Mouse (Mus musculus): Measurements from ENCODE around the gene Rnf135.
"Not testable (repeated sequence)": the region's sequence is repeated elsewhere in the genome, so short reads cannot be mapped to it uniquely, and the experiment has no call there.

Gene Rnf135

DNA sequence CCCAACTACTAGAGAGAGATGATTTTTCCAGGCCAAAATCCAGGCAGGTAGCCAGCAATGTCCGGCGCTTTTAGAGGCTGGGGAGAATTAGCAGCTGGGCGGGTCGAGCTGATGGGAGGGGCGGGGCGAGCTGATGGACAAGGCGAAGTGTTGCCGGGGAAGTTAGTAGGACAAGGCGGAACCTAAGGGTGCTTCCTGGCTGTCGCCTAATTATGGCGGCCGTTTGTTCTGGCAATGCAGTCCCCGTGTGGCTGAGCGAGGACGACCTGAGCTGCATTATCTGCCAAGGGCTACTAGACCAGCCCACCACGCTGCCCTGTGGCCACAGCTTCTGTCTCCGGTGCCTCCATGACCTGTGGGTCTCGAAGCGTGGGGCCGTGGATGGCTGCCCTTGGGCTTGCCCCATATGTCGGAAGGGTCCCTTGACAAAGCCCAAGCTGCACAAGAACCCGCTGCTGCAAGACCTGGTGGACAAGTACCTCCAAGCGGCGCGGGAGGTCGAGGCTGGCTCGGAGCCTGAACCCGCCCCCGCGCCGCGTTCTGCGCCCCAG is at the start of gene Rnf135:
Gene Rnf135, plus strand, starts transcription at position 147 of the 551 bp plus-strand sequence.
- in situ Hi-C loops (cut with MboI, MseI), result no loop called here

DNA sequence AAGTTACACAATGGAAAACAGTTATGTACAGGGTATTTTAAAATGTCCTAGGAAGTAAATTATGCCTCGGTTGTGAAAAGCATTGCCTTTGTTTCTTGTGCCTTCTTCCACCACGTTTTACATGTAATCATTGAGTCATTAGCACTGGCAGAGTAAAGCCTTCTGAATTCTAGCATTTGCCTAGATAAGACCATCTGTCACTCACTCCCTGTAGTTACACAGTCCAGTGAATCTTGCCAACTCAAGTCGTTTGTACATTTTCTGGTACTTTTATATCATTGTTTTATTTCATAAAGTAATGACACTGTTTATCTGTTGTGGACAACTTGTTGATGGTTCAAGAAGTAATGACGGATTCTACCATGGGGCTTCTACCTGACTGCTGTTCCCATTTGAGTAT is 48.9 kb upstream of the Rnf135 start:
- in situ Hi-C loops (cut with MboI, MseI), result no loop called here

DNA sequence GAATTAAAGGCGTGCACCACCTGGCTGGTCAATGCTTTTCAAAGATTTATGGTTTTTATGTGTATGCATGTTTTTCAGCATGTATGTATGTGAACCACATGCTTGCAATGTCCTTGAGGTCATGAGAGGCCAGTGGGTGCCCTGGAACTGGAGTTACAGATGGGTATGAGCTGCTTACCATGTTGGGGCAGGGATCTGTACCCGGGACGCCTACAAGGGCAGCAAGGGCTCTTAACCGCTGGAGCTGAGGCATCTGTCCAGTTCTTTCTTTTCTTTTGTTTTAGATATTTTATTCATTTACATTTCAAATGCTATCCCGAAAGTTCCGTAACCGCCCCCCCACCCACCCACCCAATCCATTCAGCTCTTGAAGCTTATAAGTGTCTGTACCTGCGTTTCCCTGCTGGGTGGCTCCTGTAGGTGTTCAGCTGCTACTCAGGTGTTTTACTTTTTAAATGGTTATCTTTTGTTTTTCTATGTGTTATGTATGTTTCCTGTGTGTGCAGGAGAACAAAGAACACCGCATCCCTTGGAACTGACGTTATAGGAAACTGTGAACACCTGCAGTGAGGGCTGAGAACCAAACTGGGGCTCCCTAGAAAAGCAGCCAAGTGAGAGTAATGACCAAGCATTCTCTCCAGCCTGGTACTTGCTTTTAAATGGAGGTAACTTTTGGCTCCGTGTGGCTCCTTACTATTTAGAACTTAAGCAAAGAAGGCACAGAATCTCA is 47.5 kb upstream of the Rnf135 start:
- in situ Hi-C loops (cut with MboI, MseI), result no loop called here

DNA sequence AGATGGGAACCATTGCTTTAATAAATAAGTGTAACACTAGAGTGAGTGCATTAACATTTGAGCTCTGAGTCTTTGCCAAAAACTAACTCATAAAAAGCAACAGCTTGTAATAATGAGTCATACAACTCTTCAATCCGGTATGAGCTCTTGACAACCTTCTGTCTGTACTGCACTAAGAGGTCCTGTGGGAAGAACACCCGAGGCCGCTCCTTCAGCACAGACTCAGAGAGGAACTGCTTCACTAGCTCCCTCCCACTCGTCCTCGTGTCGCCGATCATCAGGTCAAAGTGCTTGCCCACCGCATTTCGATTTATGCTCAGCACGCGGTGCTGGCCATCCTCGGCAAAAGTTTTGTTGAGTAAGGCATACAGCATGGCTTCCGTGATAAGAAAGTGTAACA is 46.9 kb upstream of the Rnf135 start:
- in situ Hi-C loops (cut with MboI, MseI), result no loop called here

DNA sequence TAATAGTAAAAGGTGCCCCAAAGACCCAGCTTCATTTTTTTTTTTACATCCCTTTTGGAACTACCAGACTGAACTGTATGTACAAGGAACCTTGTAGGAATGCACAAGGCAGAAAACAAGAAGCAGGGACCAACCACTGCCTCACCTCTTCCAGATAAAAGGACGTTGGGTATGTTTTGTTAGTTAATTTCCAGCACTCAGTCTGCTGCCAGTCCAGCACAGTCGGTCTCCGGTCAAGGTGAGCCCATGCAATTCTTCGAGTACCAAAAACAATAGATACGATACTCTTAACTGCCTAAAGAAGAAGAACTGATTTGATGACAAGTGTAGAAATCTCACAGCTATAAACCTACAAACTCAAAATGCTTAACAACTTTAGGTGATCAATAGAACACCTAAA is 45.9 kb upstream of the Rnf135 start:
- in situ Hi-C loops (cut with MboI, MseI), result no loop called here

DNA sequence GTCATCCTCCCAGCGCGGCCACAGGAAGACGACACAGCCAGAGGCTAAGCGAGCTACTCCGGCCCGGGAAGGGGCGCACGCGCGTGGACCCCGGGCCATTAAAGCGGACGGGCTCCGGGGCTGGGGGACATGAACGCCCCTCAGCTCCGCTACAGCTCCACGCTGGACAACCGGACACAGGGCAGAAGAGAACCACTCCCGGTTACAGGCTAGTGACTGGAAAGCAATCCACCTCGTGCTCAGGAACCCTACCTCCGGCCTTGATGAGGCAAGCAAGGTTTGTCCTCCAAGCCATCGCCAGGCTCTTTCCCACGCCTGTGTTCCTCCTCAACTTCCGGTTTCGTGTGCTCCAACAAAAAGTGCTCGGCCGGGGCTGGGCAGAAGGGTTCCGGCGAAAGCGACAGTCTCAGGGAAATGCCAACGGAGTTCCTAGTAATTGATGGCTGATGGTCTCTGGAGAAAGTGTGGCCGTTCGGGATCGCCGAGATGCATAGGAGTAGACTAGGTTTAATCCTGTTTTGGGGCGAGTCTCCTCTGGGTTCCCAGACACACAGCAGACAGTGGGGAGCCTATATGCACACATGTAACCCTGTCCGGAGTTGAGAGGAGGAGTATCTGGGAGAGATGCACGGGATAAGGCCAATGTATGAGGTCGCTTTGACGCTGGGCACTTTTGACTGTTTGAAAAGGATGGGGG is 41.7 kb upstream of the Rnf135 start, which contains the start of gene Tefm:
Gene Tefm, minus strand, starts transcription at position 351 of the 697 bp plus-strand sequence.
- in situ Hi-C loops (cut with MboI, MseI), result no loop called here

DNA sequence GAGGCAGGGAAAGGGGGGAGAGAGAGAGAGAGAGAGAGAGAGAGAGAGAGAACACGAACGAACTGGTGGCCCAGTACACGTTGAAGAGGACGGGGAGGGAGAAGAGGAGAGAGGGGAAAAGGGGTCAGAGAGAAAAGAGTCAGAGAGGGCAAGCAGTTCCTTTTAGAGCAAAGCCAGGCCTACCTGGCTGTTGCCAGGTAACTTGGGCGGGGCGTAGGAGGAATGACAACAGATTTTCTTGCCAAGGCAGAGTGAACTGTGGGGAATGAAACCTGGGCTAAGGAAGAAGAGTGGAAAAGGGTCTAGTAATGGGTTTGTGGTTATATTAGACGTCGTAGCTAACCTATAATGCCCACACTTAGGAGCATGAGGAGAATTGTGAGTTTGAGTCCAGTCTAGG is 40.8 kb upstream of the Rnf135 start:
- in situ Hi-C loops (cut with MboI, MseI), result no loop called here

DNA sequence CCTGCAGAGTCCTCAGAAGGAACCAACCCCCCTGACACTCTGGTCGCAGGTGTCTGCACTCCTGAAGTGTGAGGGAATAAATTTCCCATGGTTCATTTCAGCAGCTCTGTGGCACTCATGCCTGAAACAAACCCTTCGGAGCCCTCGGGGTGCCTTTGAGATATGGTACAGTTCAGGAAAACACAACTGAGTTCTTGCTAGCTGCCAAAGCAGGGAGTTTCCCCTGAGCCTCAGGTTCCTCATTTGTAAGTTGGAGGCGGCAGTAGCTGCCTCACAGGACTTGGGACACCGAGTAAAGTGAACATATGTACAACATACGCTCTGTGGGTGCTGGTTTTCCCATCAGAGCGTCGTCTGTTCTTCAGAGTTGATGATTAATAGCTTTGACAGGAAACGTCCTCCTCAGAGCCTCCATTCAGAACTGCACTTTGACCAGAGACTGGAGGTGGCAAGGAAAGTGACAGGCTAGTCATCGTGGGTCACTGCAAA is 37.8 kb upstream of the Rnf135 start:
- in situ Hi-C loops (cut with MboI, MseI), result no loop called here

DNA sequence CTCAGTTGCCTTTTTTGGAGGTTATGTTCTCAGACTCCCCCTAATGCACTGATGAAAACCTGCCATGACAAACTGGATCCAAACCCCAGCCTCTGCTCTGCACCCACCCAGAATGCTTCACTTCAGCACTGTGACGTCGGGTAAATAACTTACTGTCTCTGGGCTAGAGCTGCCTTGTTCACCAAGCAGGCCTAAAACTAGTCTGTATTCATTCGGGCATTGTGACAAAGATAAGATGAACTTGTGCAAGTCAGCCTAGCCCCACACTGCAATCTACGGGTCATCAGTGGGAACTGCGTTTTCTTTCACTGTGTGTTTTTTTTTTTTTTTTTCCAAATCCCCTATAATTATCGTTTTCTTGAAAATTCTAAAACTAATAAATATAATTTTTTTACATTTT is 35.9 kb upstream of the Rnf135 start:
- in situ Hi-C loops (cut with MboI, MseI), result no loop called here

DNA sequence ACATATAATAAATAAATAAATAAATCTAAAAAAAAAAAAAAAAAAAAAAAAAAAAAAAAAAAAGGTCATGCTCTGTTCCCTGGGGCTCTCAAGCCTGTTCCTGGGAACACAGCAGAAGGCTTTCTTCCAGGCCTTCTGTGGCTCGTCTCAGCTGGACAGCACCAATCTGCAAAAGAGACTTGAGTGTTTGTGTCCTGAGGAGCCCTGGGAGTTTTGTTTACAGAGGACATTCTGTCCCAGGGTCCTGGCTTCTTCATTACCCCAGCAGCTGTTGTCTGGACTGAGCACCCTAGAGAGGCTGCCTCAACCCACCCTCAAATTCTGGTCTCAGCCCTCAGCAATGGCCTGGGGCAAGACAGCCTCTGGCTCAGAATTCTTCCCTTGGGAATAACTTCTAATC is 35.3 kb upstream of the Rnf135 start:
- in situ Hi-C loops (cut with MboI, MseI), result no loop called here

DNA sequence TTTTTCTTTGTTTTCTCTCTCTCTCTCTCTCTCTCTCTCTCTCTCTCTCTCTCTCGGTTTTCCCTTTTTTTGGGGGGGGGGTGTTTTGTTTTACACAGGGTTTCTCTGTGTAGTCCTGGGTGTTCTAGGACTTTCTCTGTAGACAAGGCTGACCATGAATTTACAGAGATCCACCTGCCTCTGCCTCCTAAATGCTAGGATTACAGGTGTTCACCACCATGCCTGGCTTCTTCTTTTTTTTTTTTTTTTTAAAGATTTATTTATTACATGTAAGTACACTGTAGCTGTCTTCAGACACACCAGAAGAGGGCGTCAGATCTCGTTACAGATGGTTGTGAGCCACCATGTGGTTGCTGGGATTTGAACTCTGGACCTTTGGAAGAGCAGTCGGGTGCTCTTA is 34.7 kb upstream of the Rnf135 start:
- in situ Hi-C loops (cut with MboI, MseI), result not testable (repeated sequence)

DNA sequence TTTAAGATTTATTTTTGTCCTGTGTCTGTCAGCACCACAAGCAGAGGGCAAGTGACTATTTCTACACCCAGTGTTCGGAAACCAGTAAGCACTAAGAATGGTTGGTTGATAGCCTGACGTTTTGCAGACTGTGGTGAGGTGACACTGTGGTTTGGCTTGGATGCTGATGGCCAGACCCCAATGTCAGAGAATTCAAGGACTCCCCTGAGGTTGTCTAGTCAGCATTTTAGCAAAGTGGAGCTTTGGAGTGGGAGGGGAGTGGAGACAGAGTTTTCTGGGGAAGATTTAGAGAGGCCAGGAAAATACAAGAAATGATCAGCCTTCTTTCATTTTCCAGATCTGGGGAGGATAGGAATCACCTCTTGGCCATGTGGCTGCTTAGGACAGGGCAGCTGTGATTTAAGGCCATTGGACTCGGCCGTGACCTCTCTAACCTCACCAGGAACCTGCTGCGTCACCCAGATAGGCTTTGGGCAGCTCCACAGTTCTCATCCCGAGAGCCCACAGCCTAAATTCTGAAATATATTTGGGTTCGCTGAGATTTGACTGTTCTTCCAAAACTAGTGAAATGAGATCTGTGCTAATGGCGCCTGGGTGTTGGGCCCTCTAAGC is 34.1 kb upstream of the Rnf135 start:
- in situ Hi-C loops (cut with MboI, MseI), result no loop called here

DNA sequence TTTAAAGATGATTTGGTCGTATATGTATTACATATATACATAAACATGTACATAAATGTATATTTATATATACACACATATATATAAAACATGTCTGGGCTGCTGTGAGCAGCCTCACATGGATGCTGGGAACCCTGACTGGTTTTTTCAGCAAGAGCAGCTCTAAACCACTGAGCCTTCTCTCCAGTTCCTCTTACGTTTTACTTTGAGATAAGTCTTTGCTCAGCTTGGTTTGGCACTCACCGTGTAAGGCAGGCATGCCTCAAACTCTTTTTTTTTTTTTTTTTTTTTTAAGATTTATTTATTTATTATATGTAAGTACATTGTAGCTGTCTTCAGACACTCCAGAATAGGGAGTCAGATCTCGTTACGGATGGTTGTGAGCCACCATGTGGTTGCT is 33.1 kb upstream of the Rnf135 start:
- in situ Hi-C loops (cut with MboI, MseI), result no loop called here

DNA sequence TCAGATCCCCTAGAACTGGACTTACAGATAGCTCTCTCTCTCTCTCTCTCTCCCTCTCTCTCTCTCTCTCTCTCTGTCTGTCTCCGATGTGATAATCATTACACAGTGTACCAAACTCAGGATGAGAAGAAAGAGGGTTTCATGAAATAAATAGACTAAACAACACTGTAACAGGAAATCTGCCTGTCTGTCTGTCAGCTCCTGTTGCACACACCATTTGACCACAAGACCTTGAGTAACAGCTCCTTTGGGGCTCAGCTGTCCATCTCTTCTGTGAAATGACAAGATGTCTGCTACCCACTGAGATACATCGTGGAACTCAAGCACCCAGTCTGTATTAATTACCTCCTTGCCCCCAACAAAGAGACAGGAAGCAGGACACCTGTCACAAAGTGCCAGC is 32.1 kb upstream of the Rnf135 start:
- in situ Hi-C loops (cut with MboI, MseI), result no loop called here

DNA sequence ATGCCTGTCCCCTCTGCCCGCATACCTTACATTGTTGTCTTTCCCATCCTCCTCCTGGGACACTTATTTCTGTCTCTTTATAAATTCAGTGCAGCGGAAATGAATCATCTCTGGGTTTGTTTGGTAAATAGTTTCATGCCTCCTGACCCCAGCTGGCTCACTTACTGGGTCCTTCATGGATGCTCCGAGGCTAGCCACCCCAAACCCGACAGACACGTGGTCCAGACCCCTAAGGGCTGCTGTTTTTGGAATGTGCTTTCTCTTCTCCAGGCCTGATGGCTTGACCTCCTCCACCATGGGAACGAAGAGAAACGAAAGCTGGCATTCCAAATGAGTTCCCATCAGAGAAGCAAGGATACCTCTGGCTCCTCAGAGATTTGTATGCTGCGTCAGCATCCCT is 31.3 kb upstream of the Rnf135 start:
- in situ Hi-C loops (cut with MboI, MseI), result no loop called here

DNA sequence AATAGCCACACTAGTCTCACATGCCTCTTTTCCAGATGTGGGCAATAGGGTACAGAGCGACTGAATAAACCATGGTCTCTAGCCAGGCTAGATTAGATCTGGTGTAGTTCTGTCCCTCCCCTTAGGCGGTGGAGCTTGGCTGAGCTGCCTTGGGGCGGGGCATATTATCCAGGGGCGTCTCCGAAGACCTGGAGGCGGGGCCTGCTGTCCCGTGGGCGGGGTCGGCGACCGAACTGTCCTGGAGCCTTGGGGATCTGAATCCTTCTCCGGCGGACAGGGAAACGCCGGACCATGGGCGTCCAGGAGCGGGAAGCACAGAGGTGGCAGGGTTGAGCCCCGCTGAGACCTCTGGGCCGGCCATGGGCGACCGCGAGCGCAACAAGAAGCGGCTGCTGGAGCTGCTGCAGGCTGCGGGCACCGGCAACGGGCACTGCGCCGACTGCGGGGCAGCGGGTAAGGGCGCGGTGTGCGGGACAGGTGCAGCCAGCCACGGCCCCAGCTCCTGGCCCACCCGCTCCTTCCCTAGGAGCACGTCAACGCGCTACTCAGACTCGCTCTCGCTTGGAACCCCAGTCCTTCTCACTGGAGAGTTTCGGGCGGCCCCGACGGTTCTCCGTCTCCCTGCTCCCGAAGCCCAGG is 29.7 kb upstream of the Rnf135 start, which contains the start of gene Adap2:
Gene Adap2, plus strand, starts transcription at position 249 of the 639 bp plus-strand sequence.
- in situ Hi-C loops (cut with MboI, MseI), result no loop called here

DNA sequence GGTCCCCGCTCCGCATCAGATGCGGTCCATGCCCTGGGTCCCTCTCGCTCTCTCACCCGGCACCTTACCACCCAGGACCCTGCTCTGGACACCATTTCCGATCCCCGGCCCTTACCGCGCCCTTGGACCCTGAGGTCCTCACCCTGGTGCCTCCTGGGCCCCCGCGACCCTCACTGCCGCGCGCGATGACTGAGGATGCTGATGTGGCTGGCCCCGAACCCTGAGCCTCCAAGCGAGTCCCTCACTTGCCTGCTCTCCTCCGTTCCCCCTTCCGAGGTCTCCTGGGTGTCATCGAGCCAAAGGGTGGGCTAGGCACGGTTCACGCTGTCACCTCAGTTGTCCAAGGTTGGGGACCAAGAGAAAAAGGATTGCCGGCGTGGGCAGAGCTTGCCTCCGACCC is 29.1 kb upstream of the Rnf135 start:
- in situ Hi-C loops (cut with MboI, MseI), result no loop called here

DNA sequence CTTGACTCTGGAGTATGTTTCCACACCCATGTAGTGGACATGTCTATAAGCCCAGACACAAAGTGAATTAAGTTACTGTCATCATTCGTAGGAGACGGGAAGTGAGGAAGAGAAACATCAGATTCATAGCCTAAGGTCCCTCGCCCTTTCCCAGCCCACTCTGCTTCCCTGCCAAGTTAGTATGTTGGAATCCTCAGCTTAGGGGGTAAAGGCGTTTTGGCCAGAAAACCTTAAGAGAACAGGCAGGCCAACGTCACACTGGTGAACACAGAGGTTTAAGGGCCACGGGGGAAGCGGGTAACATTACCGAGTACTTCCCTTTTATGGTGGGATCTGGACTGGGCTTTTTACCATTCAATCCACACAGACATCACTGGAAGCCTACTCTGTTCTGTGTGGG is 28.1 kb upstream of the Rnf135 start:
- in situ Hi-C loops (cut with MboI, MseI), result no loop called here

DNA sequence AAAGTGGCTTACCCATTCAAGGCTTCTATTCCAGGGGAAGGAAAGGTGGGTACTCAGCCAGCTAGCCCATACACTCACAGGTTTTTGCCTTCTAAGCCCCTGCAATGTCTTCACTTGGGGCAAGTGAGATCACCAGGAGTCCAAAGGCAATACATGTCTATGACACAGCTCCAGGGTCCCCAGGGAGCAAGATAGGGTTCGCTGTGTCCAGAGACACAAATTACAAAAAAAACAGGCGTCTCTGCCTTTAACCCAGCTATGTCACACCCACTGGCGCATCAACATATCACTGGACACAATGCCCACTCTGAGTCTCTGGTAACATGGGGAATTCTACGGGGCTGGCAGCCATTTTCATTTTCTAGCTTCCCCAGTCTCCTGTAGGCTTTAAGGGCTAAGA is 27.7 kb upstream of the Rnf135 start:
- in situ Hi-C loops (cut with MboI, MseI), result no loop called here

DNA sequence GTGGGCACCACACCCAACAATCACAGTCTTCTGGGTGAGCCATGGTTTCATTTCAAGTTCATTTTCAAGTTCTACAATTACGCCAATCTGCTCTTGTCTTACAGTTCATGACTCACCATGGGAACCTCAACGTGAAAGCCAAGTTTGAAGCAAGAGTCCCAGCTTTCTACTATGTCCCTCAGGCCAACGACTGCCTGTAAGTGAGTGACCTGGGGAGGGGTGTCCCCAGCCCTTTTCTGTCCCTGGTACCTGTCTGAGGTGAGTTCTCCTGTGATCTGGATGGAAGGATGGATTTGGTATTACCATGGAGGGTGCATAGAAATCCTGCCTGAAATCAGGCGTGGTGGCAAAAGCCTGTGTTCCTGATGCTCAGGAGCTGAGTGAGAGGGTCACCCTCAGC is 26.8 kb upstream of the Rnf135 start:
- in situ Hi-C loops (cut with MboI, MseI), result no loop called here

DNA sequence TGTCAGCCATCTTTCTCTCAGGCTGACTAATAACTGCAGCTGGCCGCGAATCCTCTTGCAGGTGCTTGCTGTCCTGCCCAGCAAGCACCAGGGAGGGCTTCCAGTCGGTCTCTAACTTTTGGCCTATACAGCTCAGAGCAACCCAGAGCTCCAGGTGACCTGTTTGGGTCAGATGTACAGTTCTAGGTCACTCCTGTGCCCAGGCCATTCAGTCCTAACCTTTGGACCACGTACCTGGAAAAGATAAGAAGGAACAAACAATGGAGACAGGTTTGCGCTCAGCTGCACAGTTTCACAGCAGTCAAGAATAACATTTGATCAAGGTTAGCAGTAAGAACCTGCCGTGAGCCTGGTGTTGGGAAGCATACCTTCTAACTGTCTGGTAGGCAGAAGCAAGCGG is 24.6 kb upstream of the Rnf135 start:
- in situ Hi-C loops (cut with MboI, MseI), result no loop called here

DNA sequence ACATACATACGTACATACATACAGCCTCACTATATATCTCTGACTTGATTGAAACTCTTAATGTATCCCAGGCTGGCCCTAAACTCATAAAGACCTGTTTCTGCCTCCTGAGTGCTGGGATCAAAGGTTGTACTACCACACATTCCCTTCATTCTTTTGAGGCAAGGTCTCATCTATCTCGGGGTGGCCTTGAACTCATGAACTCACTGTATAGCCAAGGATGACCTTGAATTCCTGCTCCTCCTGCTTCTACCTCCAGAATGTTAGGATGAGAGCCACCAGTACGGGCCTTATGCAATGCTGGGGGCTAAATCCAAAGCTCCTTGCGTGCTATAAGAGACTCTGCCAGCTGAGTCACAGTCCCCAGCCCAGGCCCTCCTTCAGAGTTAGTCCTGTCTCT is 22.6 kb upstream of the Rnf135 start:
- in situ Hi-C loops (cut with MboI, MseI), result no loop called here
